Mouse (Mus musculus): Measurements from ENCODE around the gene Gm9944. TPM values are rescaled to one million over a fixed set of nuclear protein-coding genes. Genes with fewer than 3 reads are reported as not detected.

Gene Gm9944
- polyA plus RNA-seq (2014; fragmentation: Illumina TruSeq; extraction: RNeasy Lipid Tissue Mini Kit (QIAGEN cat#74804); ENCODE audit: low replicate concordance), result not detected

DNA sequence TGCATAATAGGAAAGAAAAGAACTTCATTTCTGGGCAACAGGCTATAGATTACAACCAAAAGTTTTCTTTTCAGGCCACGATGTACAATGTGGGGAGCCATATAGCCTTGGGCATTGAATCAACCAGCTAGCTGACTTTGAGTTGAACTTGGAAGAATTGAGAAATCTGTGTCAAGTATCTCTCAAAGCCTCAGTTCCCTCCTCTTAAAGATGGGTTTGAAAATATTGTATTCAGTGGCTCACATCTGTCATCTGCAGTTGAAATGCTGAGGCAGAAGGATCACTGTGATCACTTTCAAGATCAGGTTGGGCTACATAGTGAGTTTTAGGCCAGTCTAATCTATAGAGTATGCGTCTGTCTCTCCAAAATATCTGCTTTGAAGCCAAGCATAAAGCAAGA lies at the start of gene Gm9944:
TSS of gene Gm9944 (minus strand) at position 101 of the 400 bp plus-strand sequence.

DNA sequence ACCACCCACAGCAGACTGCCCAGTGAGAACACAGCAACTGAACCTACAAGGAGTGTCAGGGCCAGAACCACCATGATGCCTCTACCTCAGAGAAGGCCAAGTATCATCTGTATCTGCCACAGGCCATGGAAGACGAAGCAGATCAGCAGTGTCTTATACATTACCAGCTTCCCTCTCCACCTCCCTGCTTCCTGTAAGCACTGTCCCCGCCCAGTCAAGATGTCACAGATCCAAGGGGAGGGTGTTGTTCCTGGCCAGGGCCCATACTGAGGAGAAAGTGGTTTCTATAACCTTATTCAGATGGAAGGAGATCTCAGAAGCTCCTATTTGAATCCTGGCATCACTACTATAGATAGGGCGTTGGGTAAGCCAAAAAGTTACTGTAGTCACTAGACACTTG lies 10.5 kb upstream of the Gm9944 start, which contains the start of gene Aadacl3:
TSS of gene Aadacl3 (minus strand) at position 101 of the 400 bp plus-strand sequence.

DNA sequence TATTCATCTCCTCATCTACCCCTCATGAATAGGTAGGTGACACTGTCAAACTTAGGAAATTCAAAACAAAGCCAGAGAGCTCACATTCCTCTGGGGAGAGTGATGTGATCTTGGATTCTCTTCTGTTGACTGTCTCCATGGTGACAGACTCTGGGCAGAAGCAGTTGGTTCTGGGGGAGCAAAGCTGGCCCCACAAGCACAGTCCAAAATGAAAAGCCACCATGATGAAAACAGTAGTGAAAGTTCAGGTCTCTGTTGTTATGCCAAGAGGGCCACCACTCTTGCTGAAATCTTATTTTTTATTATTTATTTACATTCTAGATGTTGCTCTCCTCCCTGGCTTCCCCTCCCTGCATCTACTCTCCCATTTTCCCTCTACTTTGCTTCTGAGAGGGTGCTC lies 14.4 kb downstream of the Gm9944 start, which contains the start of gene 1700012P22Rik:
TSS of gene 1700012P22Rik (minus strand) at position 101 of the 400 bp plus-strand sequence.

DNA sequence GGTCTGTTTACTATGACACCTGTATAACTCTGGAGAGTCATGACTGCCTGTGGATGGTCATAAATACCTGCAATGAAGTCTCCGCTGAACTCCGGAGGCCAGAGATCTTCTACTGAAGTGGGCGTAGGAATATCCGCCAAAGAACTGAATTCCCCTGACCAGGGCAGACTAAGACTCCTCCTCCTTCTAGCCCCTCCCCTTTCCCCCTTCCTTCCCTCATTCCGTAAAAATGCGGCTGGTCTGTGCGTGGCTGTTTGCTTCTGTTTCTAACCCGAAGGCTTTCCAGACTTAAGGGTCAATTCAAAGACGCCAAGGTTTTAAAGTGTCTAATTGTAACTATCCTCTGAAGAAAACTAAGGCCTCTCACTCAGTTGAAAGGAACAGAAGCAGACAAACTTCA lies 44.8 kb downstream of the Gm9944 start, which contains the start of gene Pramef12:
TSS of gene Pramef12 (minus strand) at position 175 of the 400 bp plus-strand sequence.

Other genes starting within 250 kb of the Gm9944 start
- gene C87977, start 240.0 kb downstream of the Gm9944 start, polyA plus RNA-seq (2014; fragmentation: Illumina TruSeq; extraction: RNeasy Lipid Tissue Mini Kit (QIAGEN cat#74804); ENCODE audit: low replicate concordance), result 2.3 TPM
- 0.59 TPM for gene Pramel5, start 172.8 kb downstream of the Gm9944 start, polyA plus RNA-seq (2014; fragmentation: Illumina TruSeq; extraction: RNeasy Lipid Tissue Mini Kit (QIAGEN cat#74804); ENCODE audit: low replicate concordance)
- not detected for gene Gm13128, start 123.1 kb downstream of the Gm9944 start, polyA plus RNA-seq (2014; fragmentation: Illumina TruSeq; extraction: RNeasy Lipid Tissue Mini Kit (QIAGEN cat#74804); ENCODE audit: low replicate concordance)
- gene Gm13119, start 95.4 kb downstream of the Gm9944 start, polyA plus RNA-seq (2014; fragmentation: Illumina TruSeq; extraction: RNeasy Lipid Tissue Mini Kit (QIAGEN cat#74804); ENCODE audit: low replicate concordance), result not detected
- not detected for gene Pramef20, start 75.4 kb downstream of the Gm9944 start, polyA plus RNA-seq (2014; fragmentation: Illumina TruSeq; extraction: RNeasy Lipid Tissue Mini Kit (QIAGEN cat#74804); ENCODE audit: low replicate concordance)
- not detected for gene Pramef12, start 44.9 kb downstream of the Gm9944 start, polyA plus RNA-seq (2014; fragmentation: Illumina TruSeq; extraction: RNeasy Lipid Tissue Mini Kit (QIAGEN cat#74804); ENCODE audit: low replicate concordance)
- gene 1700012P22Rik, start 14.5 kb downstream of the Gm9944 start, polyA plus RNA-seq (2014; fragmentation: Illumina TruSeq; extraction: RNeasy Lipid Tissue Mini Kit (QIAGEN cat#74804); ENCODE audit: low replicate concordance), result not detected
- gene Aadacl3, start 10.4 kb upstream of the Gm9944 start, polyA plus RNA-seq (2014; fragmentation: Illumina TruSeq; extraction: RNeasy Lipid Tissue Mini Kit (QIAGEN cat#74804); ENCODE audit: low replicate concordance), result not detected
- gene 9430007A20Rik, start 66.5 kb upstream of the Gm9944 start, polyA plus RNA-seq (2014; fragmentation: Illumina TruSeq; extraction: RNeasy Lipid Tissue Mini Kit (QIAGEN cat#74804); ENCODE audit: low replicate concordance), result not detected
- gene Gm13124, start 111.8 kb upstream of the Gm9944 start, polyA plus RNA-seq (2014; fragmentation: Illumina TruSeq; extraction: RNeasy Lipid Tissue Mini Kit (QIAGEN cat#74804); ENCODE audit: low replicate concordance), result not detected
- not detected for gene Aadacl4, start 160.4 kb upstream of the Gm9944 start, polyA plus RNA-seq (2014; fragmentation: Illumina TruSeq; extraction: RNeasy Lipid Tissue Mini Kit (QIAGEN cat#74804); ENCODE audit: low replicate concordance)
- not detected for gene Gm436, start 233.1 kb upstream of the Gm9944 start, polyA plus RNA-seq (2014; fragmentation: Illumina TruSeq; extraction: RNeasy Lipid Tissue Mini Kit (QIAGEN cat#74804); ENCODE audit: low replicate concordance)